Mouse (Mus musculus) monocyte, adult 2 months (primary cell): ENCODE results near the gene Psenen.

Experiments
- DNase-seq, 2 experiments: peaks; one replicate each; pipeline ENCODE4 v3.0.0; 2022; ENCODE audit warnings: low spot score in 2 of 2, low read depth in 1 of 2

The Psenen gene

DNA sequence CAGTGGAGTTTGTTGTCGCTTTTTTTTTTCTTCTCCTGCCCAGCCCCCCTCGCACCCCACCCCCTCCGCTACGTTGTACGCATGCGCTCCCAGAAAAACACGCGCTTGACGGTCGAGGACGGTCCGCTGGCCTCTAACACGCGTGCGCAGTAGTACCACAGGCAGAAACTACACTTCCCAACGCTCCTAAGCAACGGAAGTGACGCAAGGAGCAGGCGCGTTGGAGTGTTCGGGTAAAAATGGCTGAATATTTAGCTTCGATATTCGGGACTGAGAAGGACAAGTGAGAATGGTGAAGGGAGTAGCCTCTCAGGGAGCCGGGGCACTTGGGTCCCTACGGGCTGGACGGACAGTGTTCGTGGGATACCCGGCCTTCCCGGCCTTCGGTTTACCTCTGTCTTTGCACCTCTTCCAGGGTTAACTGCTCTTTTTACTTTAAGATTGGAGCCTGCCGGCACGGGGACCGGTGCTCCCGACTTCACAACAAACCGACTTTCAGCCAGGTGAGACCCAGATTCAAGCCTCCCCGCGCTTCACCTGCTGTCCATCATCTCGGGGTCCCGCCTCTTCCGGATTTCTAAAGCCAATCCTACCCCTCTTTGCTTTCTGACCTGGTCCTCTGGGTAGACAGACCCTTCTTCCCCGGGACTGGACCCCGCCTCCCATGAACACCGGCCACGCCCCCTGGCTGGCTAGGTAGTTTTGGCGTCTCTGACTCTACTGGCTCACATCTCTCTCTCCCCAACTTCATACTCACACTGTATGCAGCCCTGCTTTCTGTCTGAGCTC is at the start of gene Psenen, which contains the start of the genes U2af1l4 and Gm49396:
Gene Psenen, minus strand, starts transcription at position 511 of the 789 bp plus-strand sequence.
Gene U2af1l4, plus strand, starts transcription at position 185 of the 789 bp plus-strand sequence.
Gene Gm49396, plus strand, starts transcription at position 228 of the 789 bp plus-strand sequence.
- peak; percentile 84 to 89 for DNase-seq

- DNase-seq: no peak
These were observed 49.4 kb upstream of the Psenen start, which contains the start of gene Upk1a for GRCm38 (mm10) chr7:30612654-30613402. Gene Upk1a (minus strand): TSS chr7:30612847.

DNA sequence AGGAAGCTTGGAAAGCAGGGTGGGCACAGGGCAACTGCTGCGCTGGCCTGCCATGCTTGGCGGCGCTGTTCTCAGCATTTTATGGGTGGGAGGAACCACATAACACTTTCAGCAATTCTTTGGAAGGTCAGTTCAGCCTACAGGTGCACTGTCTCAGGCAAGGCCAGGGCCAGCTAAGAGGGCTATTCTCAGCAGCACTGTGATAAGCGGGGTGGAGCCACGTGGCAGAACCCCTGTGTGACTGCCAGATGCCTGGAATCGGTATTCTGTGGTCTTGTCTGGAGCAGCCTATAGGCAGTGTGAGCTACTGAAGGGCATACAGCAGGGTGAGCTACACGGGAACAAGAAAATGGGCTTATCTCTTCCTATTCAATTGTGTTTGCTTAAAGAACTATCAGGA is 46.6 kb upstream of the Psenen start:
- DNase-seq: no peak

GRCm38 (mm10) chr7:30608476-30608875 is 45.0 kb upstream of the Psenen start:
- no peak for DNase-seq

- DNase-seq: peak in 1 of 2 experiments; percentile 43
These were observed 44.4 kb upstream of the Psenen start for GRCm38 (mm10) chr7:30607706-30608309.

GRCm38 (mm10) chr7:30604944-30605343 is 41.5 kb upstream of the Psenen start:
- no peak for DNase-seq

DNA sequence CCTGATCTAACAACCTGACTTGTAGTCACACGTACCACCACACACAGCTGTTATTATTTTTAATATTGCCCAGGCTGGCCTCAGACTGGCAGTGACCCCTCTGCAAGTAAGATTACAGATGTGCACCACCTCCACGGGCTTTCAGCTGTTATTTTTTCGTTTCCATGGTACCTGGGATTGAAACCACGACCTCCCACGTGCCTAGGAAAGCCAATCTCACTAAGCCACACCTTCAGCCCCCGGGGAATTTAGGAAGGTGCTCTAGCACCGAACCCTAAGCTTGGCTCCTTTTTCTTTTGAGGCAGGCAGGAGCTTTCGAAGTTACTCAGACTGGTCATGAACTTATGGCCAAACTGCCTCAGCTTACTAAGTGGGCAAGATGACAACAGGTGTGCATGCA is 41.0 kb upstream of the Psenen start:
- no peak for DNase-seq

GRCm38 (mm10) chr7:30602583-30602982 is 39.2 kb upstream of the Psenen start:
- DNase-seq: no peak

DNA sequence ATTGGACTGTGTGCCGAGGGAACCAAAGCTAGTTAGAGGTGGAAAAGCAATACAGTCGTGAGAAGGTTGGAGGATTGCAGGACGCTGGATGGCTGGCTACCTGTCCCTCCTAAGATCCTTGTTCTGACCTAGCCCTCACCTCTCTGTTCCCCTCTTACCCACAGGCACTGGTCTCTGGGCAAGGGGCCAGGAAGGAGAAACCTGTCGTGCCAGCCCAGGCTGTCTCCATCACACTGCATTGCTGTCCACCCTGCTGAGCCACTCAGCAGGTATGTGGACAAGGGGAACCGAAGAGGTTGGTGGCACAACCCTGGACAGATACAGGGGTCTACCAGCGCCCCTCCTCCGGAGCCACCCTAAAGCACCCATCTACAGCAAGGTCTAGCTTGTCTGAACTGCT is 37.2 kb upstream of the Psenen start:
- DNase-seq: no peak

- peak; percentile 21 to 26 for DNase-seq
These were observed 36.5 kb upstream of the Psenen start for GRCm38 (mm10) chr7:30599933-30600353.

DNA sequence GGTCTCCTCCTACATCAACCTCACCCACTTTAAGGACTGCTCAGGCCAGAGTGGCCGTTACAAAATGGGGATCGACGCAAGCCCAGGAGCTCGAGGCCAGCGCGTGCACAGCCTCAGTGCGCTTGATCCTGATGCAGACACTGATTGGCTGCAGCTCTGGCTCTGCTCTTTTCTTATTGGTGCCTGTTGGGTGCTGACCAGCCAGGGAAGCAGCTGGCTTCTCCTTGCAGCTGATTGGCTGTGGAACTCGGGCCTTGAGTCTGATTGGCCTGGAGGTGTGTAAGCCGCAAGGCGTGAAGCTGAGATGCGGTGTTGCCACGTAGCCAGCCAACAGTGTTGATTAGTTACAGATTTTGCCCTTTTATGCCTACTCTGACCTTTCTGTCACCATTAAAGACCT is 35.4 kb upstream of the Psenen start, which contains the start of gene Zbtb32:
Gene Zbtb32, minus strand, starts transcription at position 124 of the 400 bp plus-strand sequence.
- no peak for DNase-seq

- no peak for DNase-seq
These were observed 33.4 kb upstream of the Psenen start for GRCm38 (mm10) chr7:30596811-30597210.

- DNase-seq: no peak
These were observed 32.7 kb upstream of the Psenen start for GRCm38 (mm10) chr7:30596093-30596492.

DNA sequence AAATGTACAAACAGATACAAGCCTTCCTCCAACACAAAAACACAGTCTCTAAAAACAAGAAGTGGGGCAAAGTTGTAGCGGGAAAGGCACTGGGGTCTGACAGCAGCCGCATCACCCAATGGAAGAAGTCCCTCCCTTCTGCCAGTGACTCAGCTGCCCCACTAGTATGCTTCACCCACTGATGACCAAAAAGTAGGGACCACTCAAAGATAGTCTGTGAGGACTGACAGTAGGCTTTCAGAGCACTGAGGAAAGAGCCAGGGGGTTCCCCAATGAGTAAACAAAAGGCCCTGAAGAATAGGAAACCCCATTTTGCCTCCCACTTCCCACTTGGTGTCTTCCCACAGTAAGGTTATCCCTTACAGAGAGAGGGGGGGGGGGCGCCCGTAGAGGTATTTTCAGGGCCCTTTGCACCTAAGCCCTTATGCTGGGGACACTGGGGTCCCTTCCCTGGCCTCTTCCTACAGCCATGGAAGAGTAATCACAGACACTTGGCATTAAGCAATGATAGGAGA is 31.1 kb upstream of the Psenen start:
- no peak for DNase-seq

DNA sequence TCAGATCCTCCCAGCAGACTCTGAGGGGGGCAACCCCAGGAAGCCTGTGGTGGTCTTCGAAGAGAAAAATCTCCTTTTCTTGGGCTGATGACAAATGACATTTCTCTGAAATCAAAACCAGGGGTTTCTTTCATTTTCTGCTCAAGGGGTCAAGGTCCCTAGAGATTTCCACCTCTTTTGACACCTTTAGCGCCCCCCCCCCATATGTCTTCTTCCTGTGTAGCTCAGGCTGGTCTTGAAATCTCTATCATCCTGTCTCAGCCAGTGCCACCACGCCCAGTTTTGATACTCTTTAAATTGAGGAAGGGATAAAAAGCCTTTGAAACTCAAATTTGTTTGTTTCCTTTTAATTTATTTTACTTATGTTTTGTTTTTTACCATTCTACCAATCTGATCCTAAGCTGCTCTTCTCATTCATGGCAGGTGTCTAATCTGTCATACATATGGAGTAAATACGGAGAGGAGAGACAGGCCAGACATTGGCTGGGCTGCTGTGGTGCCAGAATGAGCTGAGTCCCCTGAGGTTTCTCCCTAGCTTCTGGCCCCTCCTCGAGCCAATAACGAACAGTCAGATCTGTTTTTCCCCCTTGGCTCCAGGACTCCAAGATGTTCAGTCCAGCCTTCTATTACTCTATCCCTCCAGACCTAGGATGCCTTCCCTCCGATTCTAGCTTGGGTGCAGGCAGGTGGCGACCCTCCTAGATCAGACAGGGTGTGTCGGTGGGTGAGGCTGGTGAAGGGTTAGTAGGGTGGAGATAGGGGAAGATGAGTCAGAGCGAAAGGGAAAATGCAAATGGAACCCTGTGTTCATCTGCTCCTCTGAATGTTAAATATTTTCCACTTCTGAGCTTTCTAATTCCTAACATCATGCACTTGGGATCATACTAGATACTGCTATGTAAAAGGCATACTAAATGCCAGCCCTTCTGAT is 30.4 kb upstream of the Psenen start:
- no peak for DNase-seq

- no peak for DNase-seq
These were observed 29.5 kb upstream of the Psenen start for GRCm38 (mm10) chr7:30592772-30593423.

DNA sequence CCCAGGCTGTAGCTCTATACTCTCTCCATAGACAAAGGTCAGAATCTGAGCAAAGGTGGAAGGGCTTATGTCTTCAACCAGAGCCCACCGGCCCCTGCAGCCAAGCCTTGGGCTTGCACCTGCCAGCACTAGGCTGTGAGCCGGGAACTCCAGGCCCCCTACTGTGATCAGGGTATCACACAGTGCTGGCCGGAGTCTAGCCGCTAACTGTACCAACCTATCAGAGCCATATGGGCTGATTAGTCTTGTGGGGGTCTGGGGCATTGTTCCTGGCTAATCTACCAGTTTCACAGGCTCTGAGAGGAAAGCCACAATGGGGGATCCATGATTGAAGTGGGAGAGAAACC is 28.2 kb upstream of the Psenen start:
- no peak for DNase-seq

GRCm38 (mm10) chr7:30590927-30591604 is 27.6 kb upstream of the Psenen start:
- no peak for DNase-seq
